Mouse (Mus musculus) skeletal muscle tissue, adult 2 months (tissue): Measurements from ENCODE around the gene Unc13a.

Experiments used
- DNase-seq: peaks from one replicate; pipeline ENCODE4 v3.0.0-alpha.2; 2012; ENCODE audit warnings: low read depth, low spot score

Unc13a gene

GRCm38 (mm10) chr8:71588762-71589161 is 82.8 kb downstream of the Unc13a start:
- DNase-seq = no peak

GRCm38 (mm10) chr8:71586891-71587290 is 84.7 kb downstream of the Unc13a start:
- DNase-seq = no peak

GRCm38 (mm10) chr8:71580201-71580600 is 91.4 kb downstream of the Unc13a start:
- DNase-seq = no peak

- DNase-seq = peak; percentile 78
Measured at GRCm38 (mm10) chr8:71579476-71579875, 92.1 kb downstream of the Unc13a start.

- DNase-seq = no peak
Measured at GRCm38 (mm10) chr8:71579009-71579408, 92.5 kb downstream of the Unc13a start.

- DNase-seq = no peak
Measured at GRCm38 (mm10) chr8:71577856-71578387, 93.6 kb downstream of the Unc13a start.

- no peak for DNase-seq
Measured at GRCm38 (mm10) chr8:71575020-71575419, 96.5 kb downstream of the Unc13a start.

GRCm38 (mm10) chr8:71574426-71574825 is 97.1 kb downstream of the Unc13a start:
- no peak for DNase-seq
